Mouse (Mus musculus) B cell, adult 62 days (primary cell): ENCODE measurements around the gene Aicda. TPM values are rescaled to one million over a fixed set of nuclear protein-coding genes. Genes with fewer than 3 reads are reported as not detected.

Experiments
- total RNA-seq: library from RNA; stranded (reverse); gene quantifications from 4 replicates; pipeline ENCODE4 v1.2.4, GENCODE M21; 2023

Aicda gene
- 0.22 to 1.0 TPM (median 0.68 TPM) in 4 replicates for total RNA-seq

DNA sequence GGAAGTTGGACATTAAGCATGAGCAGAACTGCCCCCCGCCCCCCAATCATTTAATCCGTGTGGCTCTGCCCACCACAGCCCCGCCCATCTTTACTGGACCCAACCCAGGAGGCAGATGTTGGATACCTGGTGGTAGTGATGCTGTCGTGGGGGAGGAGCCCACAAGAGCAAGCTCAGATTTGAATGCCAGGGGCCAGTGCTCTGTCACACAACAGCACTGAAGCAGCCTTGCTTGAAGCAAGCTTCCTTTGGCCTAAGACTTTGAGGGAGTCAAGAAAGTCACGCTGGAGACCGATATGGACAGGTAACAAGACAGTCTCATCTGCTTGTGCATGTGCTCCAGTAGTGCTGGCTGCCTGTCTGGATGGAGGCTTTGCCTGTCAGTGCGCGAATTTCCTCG lies at the start of gene Aicda:
Gene Aicda, plus strand, starts transcription at position 196 of the 400 bp plus-strand sequence.

GRCm38 (mm10) chr6:122505545-122505944 lies 48.1 kb upstream of the Aicda start, which contains the start of gene Mfap5:
Gene Mfap5, plus strand, starts transcription at chr6:122505845.

DNA sequence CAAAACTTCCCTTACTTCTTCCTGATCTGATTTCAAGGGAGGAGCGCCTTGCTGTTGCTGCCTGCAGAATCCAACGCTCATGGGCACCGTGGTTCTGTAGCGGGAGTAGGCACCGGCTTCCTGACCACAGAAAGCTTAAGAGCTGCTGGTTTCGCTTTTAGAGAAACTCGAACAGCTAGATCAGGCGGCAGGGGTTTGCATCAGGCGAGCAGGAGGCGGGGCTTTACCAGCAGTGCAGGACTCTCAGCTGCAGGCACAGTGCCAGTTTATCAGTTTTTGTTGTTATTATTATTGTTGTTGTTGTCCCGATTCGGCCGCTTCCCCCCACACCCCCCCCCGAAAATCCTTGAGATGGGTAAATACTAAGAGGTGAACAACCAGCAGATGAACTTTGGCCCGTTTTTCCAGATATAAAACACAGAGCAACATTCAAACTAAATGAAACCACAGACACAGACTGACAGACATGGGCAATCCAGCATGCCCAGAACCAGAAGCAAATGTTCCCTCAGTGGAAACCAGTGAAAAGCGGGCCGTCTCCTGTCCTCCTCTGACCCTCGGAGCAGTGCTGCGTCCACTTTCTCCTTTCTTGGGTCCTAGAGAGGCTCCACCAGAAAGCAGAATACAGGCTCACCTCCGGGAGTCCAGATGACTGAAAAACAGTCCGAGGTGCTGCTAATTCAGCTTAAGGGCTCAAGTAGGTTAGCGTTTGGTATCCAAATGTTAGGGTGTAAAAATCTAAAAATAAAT lies 48.8 kb downstream of the Aicda start, which contains the start of gene Apobec1:
Gene Apobec1, minus strand, starts transcription at position 203 of the 750 bp plus-strand sequence.

DNA sequence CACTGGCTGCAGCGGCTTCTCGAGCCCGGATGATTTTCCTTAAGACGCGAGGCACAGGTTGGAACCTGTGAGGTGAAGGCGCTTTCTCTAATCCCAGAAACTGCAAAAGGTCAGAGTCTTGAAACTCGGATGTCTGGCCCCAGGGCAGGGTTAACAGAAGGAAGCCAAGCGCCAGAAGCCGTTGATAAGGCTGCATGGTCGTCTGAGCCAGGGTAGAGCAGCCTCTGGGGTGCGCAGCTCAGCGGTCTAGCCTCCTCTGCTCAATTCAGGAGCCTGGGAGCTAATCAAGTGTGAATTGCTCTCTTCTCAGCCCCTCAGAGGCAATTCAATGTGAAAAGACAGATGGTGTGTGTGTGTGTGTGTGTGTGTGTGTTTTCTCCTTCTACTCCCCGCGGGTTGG lies 56.2 kb downstream of the Aicda start, which contains the start of gene Gdf3:
Gene Gdf3, minus strand, starts transcription at position 317 of the 400 bp plus-strand sequence.

Other genes with a start within 250 kb of the Aicda start
- 131 to 142 TPM (median 137 TPM) in 4 replicates for gene M6pr, start 245.1 kb upstream of the Aicda start, total RNA-seq
- 42.8 to 53.1 TPM (median 49.9 TPM) in 4 replicates for gene Phc1, start 213.2 kb upstream of the Aicda start, total RNA-seq
- not detected in 4 replicates for gene Rimklb, start 55.0 kb upstream of the Aicda start, total RNA-seq
- not detected in 4 replicates for gene Mfap5, start 48.0 kb upstream of the Aicda start, total RNA-seq
- gene Apobec1, start 48.6 kb downstream of the Aicda start, total RNA-seq, result 69.3 to 92.7 TPM (median 75.8 TPM) in 4 replicates
- not detected in 4 replicates for gene Gdf3, start 56.3 kb downstream of the Aicda start, total RNA-seq
- not detected in 4 replicates for gene Dppa3, start 72.6 kb downstream of the Aicda start, total RNA-seq
- not detected in 4 replicates for gene Nanog, start 153.7 kb downstream of the Aicda start, total RNA-seq
- gene Slc2a3, start 247.8 kb downstream of the Aicda start, total RNA-seq, result 45.2 to 48.3 TPM (median 46.5 TPM) in 4 replicates